Mouse (Mus musculus) NIH3T3 (cell line): ENCODE measurements around the gene Tmem120a.

ENCODE experiments used
- DNase-seq: peaks from one replicate; pipeline ENCODE4 v3.0.0-alpha.2; 2012; ENCODE audit warnings: low read depth

Gene Tmem120a

GRCm38 (mm10) chr5:135733071-135733470, 11.2 kb downstream of the Tmem120a start:
- DNase-seq, result no peak

GRCm38 (mm10) chr5:135731322-135731721, 12.9 kb downstream of the Tmem120a start:
- DNase-seq, result no peak

GRCm38 (mm10) chr5:135730916-135731315, 13.3 kb downstream of the Tmem120a start:
- DNase-seq, result no peak

- no peak for DNase-seq
These were observed 14.0 kb downstream of the Tmem120a start for GRCm38 (mm10) chr5:135730278-135730677.

- DNase-seq, result no peak
These were observed 14.9 kb downstream of the Tmem120a start for GRCm38 (mm10) chr5:135729351-135729750.

- no peak for DNase-seq
These were observed 15.9 kb downstream of the Tmem120a start for GRCm38 (mm10) chr5:135728361-135728760.

- no peak for DNase-seq
These were observed 16.4 kb downstream of the Tmem120a start for GRCm38 (mm10) chr5:135727871-135728270.

GRCm38 (mm10) chr5:135726641-135727346, 17.5 kb downstream of the Tmem120a start:
- peak; percentile 25 for DNase-seq

GRCm38 (mm10) chr5:135725991-135726390, 18.3 kb downstream of the Tmem120a start:
- DNase-seq, result no peak

- no peak for DNase-seq
These were observed 18.8 kb downstream of the Tmem120a start for GRCm38 (mm10) chr5:135725391-135725841.

- peak; percentile 75 for DNase-seq
These were observed 19.5 kb downstream of the Tmem120a start for GRCm38 (mm10) chr5:135724536-135725322.

- peak; percentile 30 for DNase-seq
These were observed 21.0 kb downstream of the Tmem120a start for GRCm38 (mm10) chr5:135723165-135723751.

GRCm38 (mm10) chr5:135722121-135722520, 22.1 kb downstream of the Tmem120a start:
- DNase-seq, result peak; percentile 96

- DNase-seq, result no peak
These were observed 23.2 kb downstream of the Tmem120a start for GRCm38 (mm10) chr5:135721076-135721475.

- DNase-seq, result no peak
These were observed 24.1 kb downstream of the Tmem120a start for GRCm38 (mm10) chr5:135720121-135720520.

- no peak for DNase-seq
These were observed 24.6 kb downstream of the Tmem120a start for GRCm38 (mm10) chr5:135719586-135720120.

- DNase-seq, result no peak
These were observed 28.6 kb downstream of the Tmem120a start for GRCm38 (mm10) chr5:135715624-135716023.

- peak; percentile 38 for DNase-seq
These were observed 30.6 kb downstream of the Tmem120a start for GRCm38 (mm10) chr5:135713441-135714218.

- no peak for DNase-seq
These were observed 31.4 kb downstream of the Tmem120a start for GRCm38 (mm10) chr5:135712803-135713202.

GRCm38 (mm10) chr5:135711582-135712355, 32.5 kb downstream of the Tmem120a start:
- no peak for DNase-seq
